Mouse (Mus musculus): ENCODE results near the gene Usf2. TPM values are rescaled to one million over a fixed set of nuclear protein-coding genes. Genes with fewer than 3 reads are reported as not detected.
A peak's percentile ranks its signal among the peaks of the same experiment; 100 is the strongest.

The Usf2 gene
- polyA plus RNA-seq (2012; rRNA removed) = 150 and 169 TPM in 2 replicates
- polyA plus RNA-seq (2014; fragmentation: Nextera tagmentation; extraction: Ambion mirVana) = 24.0 and 24.5 TPM in 2 replicates

DNA sequence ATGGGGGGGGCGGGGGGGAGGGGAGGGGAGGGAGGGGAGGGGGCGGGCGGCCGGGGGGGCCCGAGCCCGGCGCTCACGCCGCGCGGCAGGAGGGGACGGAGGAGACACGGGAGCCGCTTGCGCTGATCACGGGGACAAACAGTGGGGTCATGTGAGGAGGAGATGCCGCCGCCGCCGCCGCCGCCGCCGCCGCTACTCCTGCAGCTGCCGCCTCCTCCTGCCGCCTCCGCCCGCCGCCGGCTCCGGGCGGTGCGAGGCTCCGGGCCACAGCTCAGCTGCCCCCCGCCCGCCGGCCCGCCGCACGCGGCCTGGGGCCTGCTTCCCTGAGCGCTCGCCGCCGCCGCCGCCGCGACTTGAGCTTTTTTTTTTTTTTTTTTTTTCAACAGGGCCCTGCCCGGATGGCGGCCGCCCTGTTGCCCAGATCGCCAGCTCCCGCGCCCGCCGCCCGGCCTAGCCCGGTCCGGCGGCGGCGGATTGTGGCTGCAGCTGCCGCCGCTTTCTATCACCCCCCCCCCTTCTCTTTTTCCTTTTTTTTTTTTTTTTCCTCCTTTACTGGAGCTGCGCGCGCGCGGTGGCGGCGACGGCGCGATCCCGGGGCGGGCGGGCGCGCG, at the start of gene Usf2:
Gene Usf2 (minus strand): TSS at position 48 of the 611 bp plus-strand sequence.
- Histone ChIP-seq H3K4me1 (ENCODE audit: control insufficient read depth, insufficient read depth, low read length) (peaks cover 12% of the 10 kb centered on the region), H3K36me3 (ENCODE audit: control insufficient read depth, insufficient read depth, low read length) (peaks cover 54% of the 10 kb centered on the region), H3K27ac (replicated peaks; ENCODE audit: low read depth, low read length) (peak within 1 kb of the TSS; percentile 97), H3K4me2 (replicated peaks; ENCODE audit: low read depth, low read length, severe bottlenecking) (peak within 1 kb of the TSS; percentile 77), H3K27me3 (ENCODE audit: control insufficient read depth, insufficient read depth, low read length) (no peaks in the 10 kb centered on the region), H3K4me3 (replicated peaks; ENCODE audit: low read length) (peak within 1 kb of the TSS; percentile 96), H3K9ac (ENCODE audit: low read depth, low read length, severe bottlenecking) (peak within 1 kb of the TSS; percentile 99), H3K9me3 (ENCODE audit: control insufficient read depth, low read length) (no peaks in the 10 kb centered on the region)
- under 1% methylated on average over 25 of the region's 82 CpGs for WGBS
- ATAC-seq (ENCODE audit: low FRiP score, low read depth) (peak; percentile 64), DNase-seq (ENCODE audit: low spot score) (peak; percentile 76)
- TF ChIP-seq POLR2A (IDR thresholded peaks at IDR 0.05; ENCODE audit: borderline replicate concordance, extremely low read depth, insufficient read depth, insufficient read length) = no peak; the same call in 1 of the 2 replicates

DNA sequence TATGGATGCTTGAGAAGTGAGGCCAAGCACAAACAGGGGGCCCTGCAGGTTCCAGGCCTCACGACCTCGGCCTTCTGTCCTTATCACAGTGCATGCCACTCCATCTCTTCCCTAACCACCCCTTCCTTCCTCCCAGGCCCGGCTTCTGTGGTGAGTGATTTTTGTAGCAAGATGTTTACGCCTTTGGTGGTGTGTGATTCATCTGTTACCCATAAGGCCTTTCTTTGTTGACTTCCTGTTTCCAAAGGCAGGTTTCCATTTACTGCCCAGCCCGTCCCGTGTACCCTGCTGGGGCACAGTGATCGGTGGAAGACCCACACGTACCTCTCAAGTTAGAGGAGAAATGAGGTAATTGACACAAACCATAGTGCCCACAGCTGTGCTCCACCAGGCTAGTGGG, 46.0 kb upstream of the Usf2 start:
- no peak overlapping the region for H3K9ac ChIP-seq (ENCODE audit: low read depth, low read length, severe bottlenecking)
- no peaks in the 10 kb centered on the region for H3K9me3 ChIP-seq (ENCODE audit: control insufficient read depth, low read length)
- no peak overlapping the region for H3K4me2 ChIP-seq (replicated peaks; ENCODE audit: low read depth, low read length, severe bottlenecking)
- DNase-seq (ENCODE audit: low spot score) (no peak), ATAC-seq (ENCODE audit: low FRiP score, low read depth) (no peak)
- 60% methylated on average over 8 of the region's 8 CpGs for WGBS
- TF ChIP-seq POLR2A (IDR thresholded peaks at IDR 0.05; ENCODE audit: borderline replicate concordance, extremely low read depth, insufficient read depth, insufficient read length) = no peak
- no peaks in the 10 kb centered on the region for H3K36me3 ChIP-seq (ENCODE audit: control insufficient read depth, insufficient read depth, low read length)
- H3K4me1 ChIP-seq (ENCODE audit: control insufficient read depth, insufficient read depth, low read length) = peaks cover 10% of the 10 kb centered on the region
- no peak overlapping the region for H3K4me3 ChIP-seq (replicated peaks; ENCODE audit: low read length)
- H3K27me3 ChIP-seq (ENCODE audit: control insufficient read depth, insufficient read depth, low read length) = no peaks in the 10 kb centered on the region
- H3K27ac ChIP-seq (replicated peaks; ENCODE audit: low read depth, low read length) = no peak overlapping the region

DNA sequence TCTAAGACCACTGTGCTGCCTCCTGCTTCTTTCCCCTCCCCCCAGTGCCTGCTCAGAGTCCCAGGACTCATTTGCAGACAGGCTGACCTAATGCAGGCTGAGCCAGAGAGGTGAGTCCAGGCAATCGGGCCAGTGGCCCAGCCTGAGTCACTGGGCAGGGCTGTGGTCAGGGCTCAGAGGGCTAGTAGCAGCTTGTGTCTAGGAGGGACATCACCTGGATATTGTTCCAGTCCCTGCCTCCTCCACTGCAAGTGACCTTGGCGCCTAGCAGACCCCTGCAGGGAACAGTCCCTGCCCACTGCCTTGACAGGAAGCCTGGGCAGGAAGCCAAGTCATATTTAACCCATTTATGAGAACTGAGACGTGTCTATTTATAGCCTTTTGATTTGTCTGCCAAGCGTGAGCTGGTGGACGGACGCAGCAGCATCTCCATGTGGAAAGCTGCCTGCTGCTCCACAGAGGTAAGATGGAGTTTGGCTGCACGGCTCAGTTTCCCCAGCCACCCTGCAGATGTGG, 44.0 kb upstream of the Usf2 start:
- Histone ChIP-seq H3K4me1 (ENCODE audit: control insufficient read depth, insufficient read depth, low read length) (peaks cover 10% of the 10 kb centered on the region), H3K9ac (ENCODE audit: low read depth, low read length, severe bottlenecking) (no peak overlapping the region), H3K9me3 (ENCODE audit: control insufficient read depth, low read length) (0 out of 2 replicates have a peak, but pooled peaks cover 4% of the 10 kb centered on the region), H3K36me3 (ENCODE audit: control insufficient read depth, insufficient read depth, low read length) (no peaks in the 10 kb centered on the region), H3K4me2 (replicated peaks; ENCODE audit: low read depth, low read length, severe bottlenecking) (no peak overlapping the region; the same call in 1 of the 2 replicates), H3K27me3 (ENCODE audit: control insufficient read depth, insufficient read depth, low read length) (no peaks in the 10 kb centered on the region), H3K4me3 (replicated peaks; ENCODE audit: low read length) (no peak overlapping the region), H3K27ac (replicated peaks; ENCODE audit: low read depth, low read length) (no peak overlapping the region)
- ATAC-seq (ENCODE audit: low FRiP score, low read depth) = peak; percentile 79
- no peak for TF ChIP-seq POLR2A (IDR thresholded peaks at IDR 0.05; ENCODE audit: borderline replicate concordance, extremely low read depth, insufficient read depth, insufficient read length)
- 4% methylated on average over 7 of the region's 7 CpGs for WGBS
- DNase-seq (ENCODE audit: low spot score) = peak; percentile 89

DNA sequence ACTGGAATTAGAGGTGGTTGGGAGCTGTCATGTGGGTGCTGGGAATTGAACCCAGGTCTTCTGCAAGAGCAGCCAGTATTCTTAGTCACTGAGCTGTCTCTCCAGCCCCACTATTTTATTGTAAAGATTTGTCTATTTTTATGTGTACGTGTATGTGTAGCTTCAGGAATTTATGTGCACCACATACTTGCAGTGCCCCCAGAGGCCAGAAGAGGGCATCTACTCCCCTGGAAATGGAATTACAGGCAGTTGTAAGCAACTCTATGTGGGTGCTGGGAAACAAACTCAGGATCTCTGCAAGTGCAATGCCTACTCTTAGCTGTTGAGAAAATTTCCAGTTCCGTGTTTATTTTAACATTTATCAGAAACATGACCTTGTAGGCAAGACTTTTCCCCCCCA, 39.9 kb upstream of the Usf2 start:
- H3K4me3 ChIP-seq (replicated peaks; ENCODE audit: low read length) = no peak overlapping the region
- no peak for TF ChIP-seq POLR2A (IDR thresholded peaks at IDR 0.05; ENCODE audit: borderline replicate concordance, extremely low read depth, insufficient read depth, insufficient read length)
- 89% methylated on average over 2 of the region's 2 CpGs for WGBS

DNA sequence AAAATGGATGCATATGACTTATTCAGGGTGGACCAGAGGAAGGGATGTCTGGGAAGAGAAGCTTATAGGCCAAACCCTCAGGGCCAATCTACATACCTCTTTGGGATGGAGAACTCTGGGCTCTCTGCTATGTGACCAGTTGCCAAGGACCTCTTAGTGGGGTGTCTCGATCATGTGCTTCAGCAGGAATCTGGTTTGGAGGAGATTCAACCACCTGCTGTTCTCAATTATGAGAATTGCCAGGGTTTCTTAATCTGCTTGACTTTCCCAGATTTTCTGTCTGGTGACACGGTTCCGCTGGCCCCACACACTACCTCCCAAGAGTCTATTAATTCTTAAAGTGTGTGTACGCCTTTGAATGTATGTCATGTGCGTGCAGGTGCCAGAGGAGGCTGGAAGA, 37.4 kb upstream of the Usf2 start:
- Histone ChIP-seq H3K27ac (replicated peaks; ENCODE audit: low read depth, low read length) (no peak overlapping the region), H3K9me3 (ENCODE audit: control insufficient read depth, low read length) (0 out of 2 replicates have a peak, but pooled peaks cover 4% of the 10 kb centered on the region), H3K4me3 (replicated peaks; ENCODE audit: low read length) (no peak overlapping the region), H3K27me3 (ENCODE audit: control insufficient read depth, insufficient read depth, low read length) (no peaks in the 10 kb centered on the region), H3K4me1 (ENCODE audit: control insufficient read depth, insufficient read depth, low read length) (no peaks in the 10 kb centered on the region), H3K4me2 (replicated peaks; ENCODE audit: low read depth, low read length, severe bottlenecking) (no peak overlapping the region), H3K36me3 (ENCODE audit: control insufficient read depth, insufficient read depth, low read length) (no peaks in the 10 kb centered on the region), H3K9ac (ENCODE audit: low read depth, low read length, severe bottlenecking) (no peak overlapping the region)
- ATAC-seq (ENCODE audit: low FRiP score, low read depth) (no peak), DNase-seq (ENCODE audit: low spot score) (peak; percentile 29)
- WGBS = 55% methylated on average over 5 of the region's 5 CpGs
- no peak for TF ChIP-seq POLR2A (IDR thresholded peaks at IDR 0.05; ENCODE audit: borderline replicate concordance, extremely low read depth, insufficient read depth, insufficient read length)

More for the DNA sequence above, 39.9 kb upstream of the Usf2 start:
- no peak for DNase-seq (ENCODE audit: low spot score)
- H3K4me2 ChIP-seq (replicated peaks; ENCODE audit: low read depth, low read length, severe bottlenecking) = no peak overlapping the region
- H3K9me3 ChIP-seq (ENCODE audit: control insufficient read depth, low read length) = 0 out of 2 replicates have a peak, but pooled peaks cover 4% of the 10 kb centered on the region
- H3K4me1 ChIP-seq (ENCODE audit: control insufficient read depth, insufficient read depth, low read length) = peaks cover 10% of the 10 kb centered on the region
- H3K27ac ChIP-seq (replicated peaks; ENCODE audit: low read depth, low read length) = no peak overlapping the region
- H3K27me3 ChIP-seq (ENCODE audit: control insufficient read depth, insufficient read depth, low read length) = no peaks in the 10 kb centered on the region
- no peaks in the 10 kb centered on the region for H3K36me3 ChIP-seq (ENCODE audit: control insufficient read depth, insufficient read depth, low read length)
- no peak overlapping the region for H3K9ac ChIP-seq (ENCODE audit: low read depth, low read length, severe bottlenecking)
- ATAC-seq (ENCODE audit: low FRiP score, low read depth) = no peak

Data from limb, embryonic 14.5 days (tissue).